Mouse (Mus musculus) neural tube, embryonic 15.5 days (tissue): ENCODE results near the gene Fgd5. TPM values are rescaled to one million over a fixed set of nuclear protein-coding genes. Genes with fewer than 3 reads are reported as not detected.

Source experiments
- ATAC-seq: fragments of 200-750 bp; cut with Nextera tagmentation; 2 replicates; pipeline ENCODE4 v1.8.0; 2017; ENCODE audit warnings: mild to moderate bottlenecking, moderate TSS enrichment, moderate library complexity; ENCODE audit not compliant: low FRiP score
- H3K27ac ChIP-seq: fragments of 300-500 bp; sonication (generic); replicated peaks from 2 replicates; pipeline ENCODE4 v1.5.1; 2015; ENCODE audit warnings: mild to moderate bottlenecking, inconsistent platforms
- H3K27me3 ChIP-seq: fragments of 300-500 bp; sonication (generic); replicated peaks from 2 replicates; pipeline ENCODE4 v1.6.1; 2015; ENCODE audit warnings: inconsistent platforms
- H3K36me3 ChIP-seq: fragments of 300-500 bp; sonication (generic); 2 replicates; pipeline ENCODE4 v1.6.1; 2015; ENCODE audit warnings: inconsistent platforms
- H3K4me1 ChIP-seq: fragments of 300-500 bp; sonication (generic); 2 replicates; pipeline ENCODE4 v1.6.1; 2015; ENCODE audit warnings: inconsistent platforms
- H3K4me2 ChIP-seq: fragments of 300-500 bp; sonication (generic); 2 replicates; pipeline ENCODE4 v1.6.1; 2015; ENCODE audit warnings: inconsistent platforms, mild to moderate bottlenecking, moderate library complexity
- H3K4me3 ChIP-seq: fragments of 300-500 bp; sonication (generic); replicated peaks from 2 replicates; pipeline ENCODE4 v1.5.1; 2015; ENCODE audit warnings: mild to moderate bottlenecking, inconsistent platforms
- H3K9ac ChIP-seq: fragments of 300-500 bp; sonication (generic); replicated peaks from 2 replicates; pipeline ENCODE4 v1.6.1; 2015; ENCODE audit warnings: mild to moderate bottlenecking, inconsistent platforms
- H3K9me3 ChIP-seq: fragments of 300-500 bp; sonication (generic); replicated peaks from 2 replicates; pipeline ENCODE4 v1.6.1; 2016; ENCODE audit warnings: inconsistent platforms
- WGBS: fragments of 180-500 bp; shearing (Covaris S2); methylation state at CpG from one replicate; pipeline ENCODE4 v1.1.7; 2015; ENCODE audit warnings: mixed read lengths; 5-methylcytosine and 5-hydroxymethylcytosine counted together
- polyA plus RNA-seq: library from polyadenylated mRNA; unstranded; fragments of >200 nt; fragmentation: Nextera tagmentation; extraction: Ambion mirVana; gene quantifications from 2 replicates; pipeline ENCODE4 v1.2.1, GENCODE M21; 2015

The Fgd5 gene
- polyA plus RNA-seq, 1 experiment from 2014 or later = 17.6 TPM

- Histone ChIP-seq H3K4me3 (peak overlapping the region; percentile 62), H3K36me3 (no peaks in the 10 kb centered on the region), H3K9me3 (no peaks in the 10 kb centered on the region), H3K27me3 (no peaks in the 10 kb centered on the region), H3K9ac (peak overlapping the region; percentile 63), H3K27ac (peak overlapping the region; percentile 48; the same call in 1 of the 2 replicates), H3K4me1 (peaks cover 29% of the 10 kb centered on the region), H3K4me2 (peak overlapping the region; percentile 96)
- 12% methylated on average over 23 of the region's 23 CpGs for WGBS
- no peak; the same call in 1 of the 2 replicates for ATAC-seq
Measured at GRCm38 (mm10) chr6:91979301-91979996, 771 bp downstream of the Fgd5 start.

GRCm38 (mm10) chr6:91980011-91980410 lies 1.3 kb downstream of the Fgd5 start:
- peak overlapping the region; percentile 62 for H3K4me3 ChIP-seq
- WGBS = 34% methylated on average over 3 of the region's 3 CpGs
- H3K9me3 ChIP-seq = no peaks in the 10 kb centered on the region
- no peak for ATAC-seq
- H3K36me3 ChIP-seq = no peaks in the 10 kb centered on the region
- no peak overlapping the region for H3K27ac ChIP-seq
- H3K4me2 ChIP-seq = peak overlapping the region; percentile 96
- H3K4me1 ChIP-seq = peaks cover 29% of the 10 kb centered on the region
- H3K9ac ChIP-seq = no peak overlapping the region
- no peaks in the 10 kb centered on the region for H3K27me3 ChIP-seq

- H3K4me1 ChIP-seq = peaks cover 16% of the 10 kb centered on the region
- H3K27me3 ChIP-seq = no peaks in the 10 kb centered on the region
- H3K36me3 ChIP-seq = no peaks in the 10 kb centered on the region
- H3K9ac ChIP-seq = no peak overlapping the region
- WGBS = 89% methylated on average over 8 of the region's 8 CpGs
- no peaks in the 10 kb centered on the region for H3K9me3 ChIP-seq
- H3K4me2 ChIP-seq = no peak overlapping the region
- no peak overlapping the region for H3K4me3 ChIP-seq
- no peak overlapping the region for H3K27ac ChIP-seq
- no peak for ATAC-seq
Measured at GRCm38 (mm10) chr6:91990101-91990500, 11.4 kb downstream of the Fgd5 start.

- Histone ChIP-seq H3K4me1 (peaks cover 36% of the 10 kb centered on the region), H3K9ac (no peak overlapping the region), H3K36me3 (no peaks in the 10 kb centered on the region), H3K27ac (no peak overlapping the region), H3K4me3 (no peak overlapping the region), H3K9me3 (no peaks in the 10 kb centered on the region), H3K4me2 (no peak overlapping the region), H3K27me3 (no peaks in the 10 kb centered on the region)
- WGBS = 80% methylated on average over 2 of the region's 2 CpGs
- no peak for ATAC-seq
Measured at GRCm38 (mm10) chr6:91992823-91993222, 14.1 kb downstream of the Fgd5 start.

GRCm38 (mm10) chr6:91993795-91994505 lies 15.3 kb downstream of the Fgd5 start:
- Histone ChIP-seq H3K4me2 (no peak overlapping the region), H3K9ac (no peak overlapping the region), H3K4me1 (peaks cover 40% of the 10 kb centered on the region), H3K27me3 (no peaks in the 10 kb centered on the region), H3K27ac (no peak overlapping the region), H3K4me3 (no peak overlapping the region), H3K9me3 (no peaks in the 10 kb centered on the region), H3K36me3 (no peaks in the 10 kb centered on the region)
- ATAC-seq = no peak
- WGBS = 71% methylated on average over 8 of the region's 8 CpGs

- WGBS = 29% methylated on average over 8 of the region's 8 CpGs
- Histone ChIP-seq H3K4me3 (peak overlapping the region; percentile 12), H3K4me1 (peaks cover 40% of the 10 kb centered on the region), H3K4me2 (peak overlapping the region; percentile 45), H3K27me3 (no peaks in the 10 kb centered on the region), H3K36me3 (no peaks in the 10 kb centered on the region), H3K27ac (peak overlapping the region; percentile 72), H3K9me3 (no peaks in the 10 kb centered on the region), H3K9ac (0 out of 2 replicates have a peak overlapping the region, but pooled peaks have one; percentile 0)
- ATAC-seq = peak; percentile 42
Measured at GRCm38 (mm10) chr6:91996072-91996471, 17.4 kb downstream of the Fgd5 start.

- ATAC-seq = no peak
- H3K4me1 ChIP-seq = peaks cover 25% of the 10 kb centered on the region
- no peak overlapping the region for H3K4me3 ChIP-seq
- H3K9ac ChIP-seq = no peak overlapping the region
- no peaks in the 10 kb centered on the region for H3K36me3 ChIP-seq
- H3K9me3 ChIP-seq = no peaks in the 10 kb centered on the region
- no peaks in the 10 kb centered on the region for H3K27me3 ChIP-seq
- 96% methylated on average over 1 of the region's 1 CpGs for WGBS
- no peak overlapping the region for H3K4me2 ChIP-seq
- no peak overlapping the region for H3K27ac ChIP-seq
Measured at GRCm38 (mm10) chr6:92002558-92003285, 24.0 kb downstream of the Fgd5 start.

- Histone ChIP-seq H3K27ac (no peak overlapping the region), H3K36me3 (no peaks in the 10 kb centered on the region), H3K4me2 (no peak overlapping the region), H3K27me3 (no peaks in the 10 kb centered on the region), H3K4me3 (no peak overlapping the region), H3K9ac (no peak overlapping the region), H3K9me3 (no peaks in the 10 kb centered on the region), H3K4me1 (peaks cover 19% of the 10 kb centered on the region)
- 26% methylated on average over 2 of the region's 2 CpGs for WGBS
- ATAC-seq = no peak
Measured at GRCm38 (mm10) chr6:92003646-92004045, 25.0 kb downstream of the Fgd5 start.

- Histone ChIP-seq H3K9ac (no peak overlapping the region), H3K27me3 (no peaks in the 10 kb centered on the region), H3K4me2 (no peak overlapping the region), H3K36me3 (no peaks in the 10 kb centered on the region), H3K27ac (no peak overlapping the region), H3K4me1 (peaks cover 19% of the 10 kb centered on the region), H3K9me3 (no peaks in the 10 kb centered on the region), H3K4me3 (no peak overlapping the region)
- ATAC-seq = no peak; the same call in 1 of the 2 replicates
- 15% methylated on average over 6 of the region's 6 CpGs for WGBS
Measured at GRCm38 (mm10) chr6:92004137-92004805, 25.6 kb downstream of the Fgd5 start.

GRCm38 (mm10) chr6:92004806-92005205 lies 26.1 kb downstream of the Fgd5 start:
- H3K4me1 ChIP-seq = peaks cover 20% of the 10 kb centered on the region
- no peak overlapping the region for H3K4me2 ChIP-seq
- no peaks in the 10 kb centered on the region for H3K27me3 ChIP-seq
- H3K4me3 ChIP-seq = no peak overlapping the region
- 25% methylated on average over 3 of the region's 3 CpGs for WGBS
- no peak for ATAC-seq
- no peak overlapping the region for H3K27ac ChIP-seq
- H3K36me3 ChIP-seq = no peaks in the 10 kb centered on the region
- no peak overlapping the region for H3K9ac ChIP-seq
- no peaks in the 10 kb centered on the region for H3K9me3 ChIP-seq

GRCm38 (mm10) chr6:92010895-92011294 lies 32.2 kb downstream of the Fgd5 start:
- Histone ChIP-seq H3K27me3 (no peaks in the 10 kb centered on the region), H3K9ac (no peak overlapping the region), H3K9me3 (no peaks in the 10 kb centered on the region), H3K27ac (no peak overlapping the region), H3K36me3 (no peaks in the 10 kb centered on the region), H3K4me1 (0 out of 2 replicates have a peak, but pooled peaks cover 4% of the 10 kb centered on the region), H3K4me2 (no peak overlapping the region), H3K4me3 (no peak overlapping the region)
- ATAC-seq = no peak
- WGBS = 81% methylated on average over 2 of the region's 2 CpGs
